Comparison of ENCODE assay signal across 13 mouse cellular contexts in genomic region chr6:6459006-6459917, GRCm38 (mm10).
DNase-seq lines count a peak whose midpoint lies in the region; ATAC-seq and TF ChIP-seq lines count a peak whose summit lies in the region.
"Had no signal": no experiment of that assay in that cellular context is flagged by ENCODE, and none has a peak within 500 bp of the region (broad histone marks: within the 10 kb centered on the region; RNA-seq: fewer than 3 reads in every experiment).

No protein-coding gene starts in this region.

- DNase-seq in forebrain, embryonic 11.5 days (ENCODE audit: low spot score), result no peak
- no peak for DNase-seq in spleen, adult 18-20 months
- DNase-seq in frontal cortex, postnatal 36 days (ENCODE audit: low spot score in 2 of 2), result no peak
- DNase-seq in kidney, postnatal 10 days, result no peak
- DNase-seq: adrenal gland, postnatal 36 days; cerebellum, postnatal 36 days; heart, postnatal 14 days had no signal

- 0 out of 2 replicates have a peak, but pooled peaks have one; percentile 49 for ATAC-seq in intestine, embryonic 15.5 days
- ATAC-seq in intestine, postnatal 0 days, result no peak
- ATAC-seq in forebrain, embryonic 11.5 days (replicated peaks; ENCODE audit: low FRiP score), result peak; percentile 83
- peak; percentile 69 for ATAC-seq in hindbrain, embryonic 16.5 days
- ATAC-seq in neural tube, embryonic 12.5 days (ENCODE audit: low FRiP score, low read depth), result peak; percentile 49
- ATAC-seq: Patski had no signal

- no peak overlapping the region for H3K27ac ChIP-seq in intestine, embryonic 15.5 days
- H3K27ac ChIP-seq in intestine, postnatal 0 days (ENCODE audit: low read depth, low read length), result no peak overlapping the region
- H3K27ac ChIP-seq in forebrain, embryonic 11.5 days (ENCODE audit: low read depth, low read length), result peak overlapping the region; percentile 58; the same call in 1 of the 2 replicates
- H3K27ac ChIP-seq in hindbrain, embryonic 16.5 days (ENCODE audit: low read depth, low read length), result no peak overlapping the region
- no peak overlapping the region for H3K27ac ChIP-seq in neural tube, embryonic 12.5 days
- H3K27ac ChIP-seq: lung, embryonic 15.5 days had no signal

- H3K36me3 ChIP-seq in intestine, embryonic 15.5 days, result no peaks in the 10 kb centered on the region
- H3K36me3 ChIP-seq in intestine, postnatal 0 days (ENCODE audit: control insufficient read depth, insufficient read depth), result no peaks in the 10 kb centered on the region
- no peaks in the 10 kb centered on the region for H3K36me3 ChIP-seq in forebrain, embryonic 11.5 days (ENCODE audit: control insufficient read depth, insufficient read depth, low read length)
- H3K36me3 ChIP-seq in hindbrain, embryonic 16.5 days (ENCODE audit: control insufficient read depth, insufficient read depth, low read length), result no peaks in the 10 kb centered on the region
- H3K36me3 ChIP-seq in neural tube, embryonic 12.5 days, result no peaks in the 10 kb centered on the region
- H3K36me3 ChIP-seq: lung, embryonic 15.5 days had no signal

- no peak for TF ChIP-seq CTCF in intestine, postnatal 0 days (IDR thresholded peaks at IDR 0.05; ENCODE audit: low read depth)

- H3K9ac ChIP-seq in intestine, embryonic 15.5 days, result no peak overlapping the region
- no peak overlapping the region for H3K9ac ChIP-seq in intestine, postnatal 0 days (ENCODE audit: low read depth, low read length)
- H3K9ac ChIP-seq in forebrain, embryonic 11.5 days (ENCODE audit: low read length), result 0 out of 2 replicates have a peak overlapping the region, but pooled peaks have one; percentile 33
- no peak overlapping the region for H3K9ac ChIP-seq in hindbrain, embryonic 16.5 days (ENCODE audit: low read depth, low read length)
- no peak overlapping the region for H3K9ac ChIP-seq in neural tube, embryonic 12.5 days
- H3K9ac ChIP-seq: lung, embryonic 15.5 days had no signal

- no peaks in the 10 kb centered on the region for H3K27me3 ChIP-seq in intestine, embryonic 15.5 days (replicated peaks)
- H3K27me3 ChIP-seq in intestine, postnatal 0 days (replicated peaks; ENCODE audit: control insufficient read depth, insufficient read depth, low read length), result no peaks in the 10 kb centered on the region
- no peaks in the 10 kb centered on the region for H3K27me3 ChIP-seq in forebrain, embryonic 11.5 days (ENCODE audit: control insufficient read depth, insufficient read depth, low read length)
- no peaks in the 10 kb centered on the region; the same call in 1 of the 2 replicates for H3K27me3 ChIP-seq in hindbrain, embryonic 16.5 days (replicated peaks; ENCODE audit: control insufficient read depth, insufficient read depth, low read length)
- H3K27me3 ChIP-seq in neural tube, embryonic 12.5 days (replicated peaks), result no peaks in the 10 kb centered on the region
- H3K27me3 ChIP-seq: lung, embryonic 15.5 days; Patski had no signal

- H3K4me2 ChIP-seq in intestine, embryonic 15.5 days (replicated peaks), result no peak overlapping the region
- no peak overlapping the region for H3K4me2 ChIP-seq in intestine, postnatal 0 days (replicated peaks; ENCODE audit: low read depth)
- peak overlapping the region; percentile 18; the same call in 1 of the 2 replicates for H3K4me2 ChIP-seq in forebrain, embryonic 11.5 days (ENCODE audit: low read depth, low read length, severe bottlenecking)
- H3K4me2 ChIP-seq in hindbrain, embryonic 16.5 days (ENCODE audit: low read length), result peak overlapping the region; percentile 19
- H3K4me2 ChIP-seq in neural tube, embryonic 12.5 days (replicated peaks), result peak overlapping the region; percentile 38
- H3K4me2 ChIP-seq: lung, embryonic 15.5 days had no signal

- no peaks in the 10 kb centered on the region for H3K9me3 ChIP-seq in intestine, embryonic 15.5 days
- H3K9me3 ChIP-seq in intestine, postnatal 0 days (ENCODE audit: control insufficient read depth), result no peaks in the 10 kb centered on the region
- H3K9me3 ChIP-seq in forebrain, embryonic 11.5 days (ENCODE audit: control insufficient read depth, low read length), result no peaks in the 10 kb centered on the region
- no peaks in the 10 kb centered on the region for H3K9me3 ChIP-seq in hindbrain, embryonic 16.5 days (ENCODE audit: control insufficient read depth, low read length)
- no peaks in the 10 kb centered on the region for H3K9me3 ChIP-seq in neural tube, embryonic 12.5 days
- H3K9me3 ChIP-seq: lung, embryonic 15.5 days had no signal

- H3K4me1 ChIP-seq in intestine, embryonic 15.5 days (replicated peaks), result 0 out of 2 replicates have a peak, but pooled peaks cover 3% of the 10 kb centered on the region
- H3K4me1 ChIP-seq in intestine, postnatal 0 days (replicated peaks; ENCODE audit: control insufficient read depth, insufficient read depth, low read length), result no peaks in the 10 kb centered on the region
- H3K4me1 ChIP-seq in forebrain, embryonic 11.5 days (replicated peaks; ENCODE audit: control insufficient read depth, insufficient read depth, low read length), result peaks cover 10% of the 10 kb centered on the region; the same call in 1 of the 2 replicates
- peaks cover 6% of the 10 kb centered on the region; the same call in 1 of the 2 replicates for H3K4me1 ChIP-seq in hindbrain, embryonic 16.5 days (ENCODE audit: control insufficient read depth, insufficient read depth, low read depth, low read length)
- peaks cover 13% of the 10 kb centered on the region; the same call in 1 of the 2 replicates for H3K4me1 ChIP-seq in neural tube, embryonic 12.5 days
- H3K4me1 ChIP-seq: lung, embryonic 15.5 days had no signal

- WGBS in intestine, embryonic 15.5 days, result 27% methylated on average over 14 of the region's 14 CpGs
- 27% methylated on average over 14 of the region's 14 CpGs for WGBS in intestine, postnatal 0 days
- WGBS in forebrain, embryonic 11.5 days, result 5% methylated on average over 14 of the region's 14 CpGs
- WGBS in hindbrain, embryonic 16.5 days, result 16% methylated on average over 14 of the region's 14 CpGs
- 9% methylated on average over 14 of the region's 14 CpGs for WGBS in neural tube, embryonic 12.5 days

- H3K4me3 ChIP-seq in intestine, embryonic 15.5 days (replicated peaks), result no peak overlapping the region
- no peak overlapping the region for H3K4me3 ChIP-seq in intestine, postnatal 0 days (ENCODE audit: low read depth, low read length)
- no peak overlapping the region for H3K4me3 ChIP-seq in forebrain, embryonic 11.5 days (ENCODE audit: low read depth, low read length)
- H3K4me3 ChIP-seq in hindbrain, embryonic 16.5 days (ENCODE audit: low read length), result no peak overlapping the region
- H3K4me3 ChIP-seq in neural tube, embryonic 12.5 days, result no peak overlapping the region
- H3K4me3 ChIP-seq: lung, embryonic 15.5 days had no signal

Comparison
In these comparisons a context has a peak if more than half of its experiments do, and no peak if none do; other contexts are left out.
1. H3K4me2 ChIP-seq: peak in forebrain, embryonic 11.5 days (single experiment), hindbrain, embryonic 16.5 days (single experiment) and neural tube, embryonic 12.5 days (single experiment); none in intestine, embryonic 15.5 days (single experiment) and intestine, postnatal 0 days (single experiment).